Mouse (Mus musculus): Measurements from ENCODE around the gene Slc25a31.

Gene Slc25a31

GRCm38 (mm10) chr3:40708655-40709054 is at the start of gene Slc25a31:
Gene Slc25a31 (plus strand): TSS chr3:40708855.
- DNase-seq (ENCODE audit: low spot score in 2 of 2), result no peak

- no peak for DNase-seq (ENCODE audit: low spot score in 2 of 2)
These were observed 48.4 kb upstream of the Slc25a31 start for GRCm38 (mm10) chr3:40660231-40660630.

- DNase-seq (ENCODE audit: low spot score in 2 of 2), result no peak
These were observed 42.5 kb upstream of the Slc25a31 start for GRCm38 (mm10) chr3:40666109-40666508.

- peak in 1 of 2 experiments; percentile 9 for DNase-seq (ENCODE audit: low spot score in 2 of 2)
These were observed 41.6 kb upstream of the Slc25a31 start for GRCm38 (mm10) chr3:40666861-40667719.

GRCm38 (mm10) chr3:40668889-40669288 is 39.8 kb upstream of the Slc25a31 start:
- no peak for DNase-seq (ENCODE audit: low spot score in 2 of 2)

GRCm38 (mm10) chr3:40669395-40669794 is 39.3 kb upstream of the Slc25a31 start:
- DNase-seq (ENCODE audit: low spot score in 2 of 2), result peak; percentile 15 to 56

GRCm38 (mm10) chr3:40673515-40673914 is 35.1 kb upstream of the Slc25a31 start:
- no peak for DNase-seq (ENCODE audit: low spot score in 2 of 2)

GRCm38 (mm10) chr3:40674873-40675405 is 33.7 kb upstream of the Slc25a31 start:
- DNase-seq (ENCODE audit: low spot score in 2 of 2), result no peak

GRCm38 (mm10) chr3:40678856-40679255 is 29.8 kb upstream of the Slc25a31 start:
- DNase-seq (ENCODE audit: low spot score in 2 of 2), result no peak

GRCm38 (mm10) chr3:40682404-40682803 is 26.3 kb upstream of the Slc25a31 start:
- no peak for DNase-seq (ENCODE audit: low spot score in 2 of 2)

GRCm38 (mm10) chr3:40683171-40683570 is 25.5 kb upstream of the Slc25a31 start:
- no peak for DNase-seq (ENCODE audit: low spot score in 2 of 2)

GRCm38 (mm10) chr3:40685855-40686515 is 22.7 kb upstream of the Slc25a31 start:
- DNase-seq (ENCODE audit: low spot score in 2 of 2), result no peak

GRCm38 (mm10) chr3:40686836-40687235 is 21.8 kb upstream of the Slc25a31 start:
- no peak for DNase-seq (ENCODE audit: low spot score in 2 of 2)

- no peak for DNase-seq (ENCODE audit: low spot score in 2 of 2)
These were observed 21.1 kb upstream of the Slc25a31 start for GRCm38 (mm10) chr3:40687588-40687987.

- DNase-seq (ENCODE audit: low spot score in 2 of 2), result no peak
These were observed 17.1 kb upstream of the Slc25a31 start for GRCm38 (mm10) chr3:40691566-40691965.

- no peak for DNase-seq (ENCODE audit: low spot score in 2 of 2)
These were observed 15.2 kb upstream of the Slc25a31 start for GRCm38 (mm10) chr3:40693435-40693834.

- no peak for DNase-seq (ENCODE audit: low spot score in 2 of 2)
These were observed 14.7 kb upstream of the Slc25a31 start for GRCm38 (mm10) chr3:40693960-40694359.

- no peak for DNase-seq (ENCODE audit: low spot score in 2 of 2)
These were observed 14.2 kb upstream of the Slc25a31 start for GRCm38 (mm10) chr3:40694438-40694837.

- DNase-seq (ENCODE audit: low spot score in 2 of 2), result no peak
These were observed 13.5 kb upstream of the Slc25a31 start for GRCm38 (mm10) chr3:40695162-40695561.

GRCm38 (mm10) chr3:40698834-40699233 is 9.8 kb upstream of the Slc25a31 start:
- DNase-seq (ENCODE audit: low spot score in 2 of 2), result no peak

- DNase-seq (ENCODE audit: low spot score in 2 of 2), result no peak
These were observed 3.7 kb upstream of the Slc25a31 start for GRCm38 (mm10) chr3:40704816-40705430.

- no peak for DNase-seq (ENCODE audit: low spot score in 2 of 2)
These were observed 7.4 kb downstream of the Slc25a31 start for GRCm38 (mm10) chr3:40716056-40716455.

Measured in natural killer cell, adult 2 months (primary cell).